Mouse (Mus musculus): ENCODE measurements around the gene B3galt6.

The B3galt6 gene

DNA sequence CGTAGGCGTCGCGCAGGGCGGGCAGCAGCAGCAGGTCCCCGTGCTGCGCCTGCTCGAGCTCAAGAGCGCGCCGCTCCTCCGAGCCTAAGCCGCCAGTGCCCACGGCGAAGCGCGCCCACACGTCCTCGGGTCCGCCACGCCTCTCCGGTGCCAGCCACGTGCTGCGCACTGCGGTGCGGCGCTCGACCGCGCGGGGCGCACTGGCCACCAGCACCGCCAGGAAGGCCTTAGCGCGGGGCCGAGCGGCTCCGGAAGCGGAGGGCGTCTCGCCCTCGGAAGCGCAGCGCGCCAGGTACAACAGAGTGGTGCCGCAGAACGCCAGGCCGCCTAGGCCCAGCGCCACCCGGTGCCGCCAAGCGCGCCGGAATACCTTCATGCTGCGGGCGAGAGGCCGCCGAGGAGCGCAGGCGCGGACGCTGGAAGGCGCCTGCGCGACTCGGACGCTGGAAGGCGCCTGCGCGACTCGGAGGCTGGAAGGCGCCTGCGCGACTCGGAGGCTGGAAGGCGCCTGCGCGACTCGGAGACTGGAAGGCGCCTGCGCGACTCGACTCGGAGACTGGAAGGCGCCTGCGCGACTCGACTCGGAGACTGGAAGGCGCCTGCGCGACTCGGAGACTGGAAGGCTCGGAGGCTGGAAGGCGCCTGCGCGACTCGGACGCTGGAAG is at the start of gene B3galt6, which contains the start of gene Sdf4:
TSS of gene B3galt6 (minus strand) at position 409 of the 665 bp plus-strand sequence.
TSS of gene Sdf4 (plus strand) at position 632 of the 665 bp plus-strand sequence.
- DNase-seq, result peak; percentile 90

GRCm38 (mm10) chr4:156034901-156035300 is 42.5 kb upstream of the B3galt6 start:
- peak; percentile 65 for DNase-seq

DNA sequence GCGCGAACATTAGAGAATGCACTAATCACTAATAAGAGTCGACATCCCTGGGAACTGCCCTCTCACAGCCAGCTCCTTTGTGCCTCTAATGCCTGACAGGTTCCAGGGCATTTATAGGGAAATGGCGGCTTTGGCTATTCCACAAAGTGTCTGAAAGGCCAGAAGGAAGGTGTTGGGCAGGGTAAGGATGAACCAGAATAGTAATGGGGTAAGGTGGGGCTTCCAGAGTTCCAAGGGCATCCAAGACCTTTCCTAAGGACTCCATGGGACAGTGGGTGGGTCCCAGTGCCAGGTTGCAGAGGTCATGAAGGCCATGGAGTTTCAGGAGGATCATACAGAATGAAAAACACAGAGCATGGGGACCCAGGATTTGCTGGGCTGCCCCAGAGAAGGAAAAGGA is 41.9 kb upstream of the B3galt6 start:
- no peak for DNase-seq

GRCm38 (mm10) chr4:156033476-156034119 is 41.1 kb upstream of the B3galt6 start:
- DNase-seq, result peak; percentile 77

DNA sequence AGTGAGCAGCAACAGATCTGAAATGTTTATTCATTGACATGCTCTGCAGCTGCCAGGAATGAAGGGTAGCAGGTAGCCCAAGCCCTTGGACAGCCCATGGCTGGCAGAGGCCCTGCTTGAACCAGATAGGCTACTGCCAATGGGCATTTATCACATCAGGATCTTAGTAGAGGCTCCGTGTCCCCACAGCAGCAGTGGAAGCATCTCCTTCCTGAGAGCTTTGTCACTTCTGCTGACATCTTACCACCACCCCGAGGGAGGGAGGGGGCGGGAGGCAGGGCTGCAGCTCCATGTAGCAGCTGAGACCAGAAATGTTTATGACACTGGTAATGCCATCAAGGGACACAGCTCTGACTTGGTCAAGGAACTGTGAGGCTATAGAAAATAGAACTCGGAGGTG is 40.4 kb upstream of the B3galt6 start:
- peak; percentile 68 for DNase-seq

- peak; percentile 70 for DNase-seq
Observed at GRCm38 (mm10) chr4:156031593-156032391, 39.3 kb upstream of the B3galt6 start.

DNA sequence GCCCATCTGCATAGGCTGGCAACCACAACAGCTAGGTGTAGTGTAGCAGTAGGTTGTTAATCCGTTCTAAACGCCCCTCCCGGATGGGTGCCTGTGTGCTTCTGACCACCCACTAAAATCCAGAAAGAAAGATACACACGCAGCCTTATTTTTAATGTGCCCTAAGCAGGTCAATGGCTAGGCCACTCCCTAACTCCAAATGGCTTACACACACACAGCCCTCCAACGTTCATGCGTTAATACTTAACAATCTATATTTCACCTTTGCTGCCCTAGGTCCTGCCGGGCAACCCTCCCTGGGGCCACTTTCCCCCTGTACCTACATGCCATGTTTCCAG is 38.8 kb upstream of the B3galt6 start:
- DNase-seq, result no peak

- DNase-seq, result peak; percentile 34
Observed at GRCm38 (mm10) chr4:156030651-156031118, 38.2 kb upstream of the B3galt6 start.

DNA sequence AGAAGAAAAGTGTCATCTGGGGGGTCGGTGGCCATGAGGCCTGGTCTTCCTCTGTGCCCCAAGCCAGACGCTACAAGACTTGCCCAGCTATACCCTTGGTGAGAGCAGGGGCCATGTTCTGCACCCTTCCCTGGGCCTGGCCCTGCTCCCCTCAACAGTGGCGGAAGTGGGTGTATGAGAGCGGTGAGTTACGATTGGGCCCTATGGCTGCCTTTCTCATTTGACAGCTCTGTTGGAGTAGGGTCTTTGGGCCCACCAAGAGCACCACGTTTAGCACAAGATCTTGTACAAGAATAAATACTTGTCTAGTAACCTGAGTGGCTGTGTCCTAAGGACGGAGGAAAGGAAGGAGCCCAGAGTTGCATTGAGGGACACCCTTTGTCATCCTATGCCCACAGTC is 36.1 kb upstream of the B3galt6 start:
- no peak for DNase-seq

GRCm38 (mm10) chr4:156026013-156026412 is 33.6 kb upstream of the B3galt6 start, which contains the start of gene Tnfrsf18:
Tnfrsf18 (plus strand) TSS chr4:156026164.
- peak; percentile 78 for DNase-seq

DNA sequence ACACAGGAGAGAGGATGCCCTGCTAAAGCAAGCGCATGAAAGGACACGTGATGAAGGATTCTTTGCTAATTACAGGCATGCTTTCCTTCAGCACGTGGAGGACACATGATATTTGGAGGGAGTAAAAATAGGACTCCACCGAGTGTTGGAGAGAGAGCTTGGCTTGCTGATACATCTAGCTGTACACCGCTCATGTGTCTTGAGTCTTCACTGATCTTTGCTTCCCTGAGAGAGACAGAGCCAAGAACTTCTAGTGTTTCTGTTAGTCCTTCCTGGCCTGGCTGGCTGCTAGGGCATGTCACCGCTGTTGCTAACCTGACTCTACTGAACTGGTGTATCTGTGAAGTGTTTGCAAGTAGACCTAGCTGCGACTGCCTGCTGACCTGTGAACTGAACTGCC is 31.7 kb upstream of the B3galt6 start:
- no peak for DNase-seq

DNA sequence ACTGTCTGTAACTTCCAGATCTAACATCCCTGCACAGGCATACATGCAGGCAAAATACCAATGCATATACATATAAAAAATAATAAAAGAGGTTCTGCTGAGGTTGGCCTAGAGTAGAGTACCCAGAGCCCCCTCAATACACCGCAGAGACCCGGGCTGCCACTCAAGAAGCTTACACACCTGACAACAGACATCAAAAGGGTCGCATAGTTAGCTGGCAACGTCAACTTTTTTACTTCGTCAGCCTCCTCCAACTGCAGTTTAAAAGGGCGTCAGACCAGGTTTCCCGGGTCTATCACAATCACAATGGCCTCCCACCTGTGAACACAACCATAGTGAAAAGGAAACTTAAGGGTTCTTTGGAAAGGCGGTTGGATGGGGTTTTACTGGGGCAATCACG is 31.1 kb upstream of the B3galt6 start:
- DNase-seq, result peak; percentile 55

DNA sequence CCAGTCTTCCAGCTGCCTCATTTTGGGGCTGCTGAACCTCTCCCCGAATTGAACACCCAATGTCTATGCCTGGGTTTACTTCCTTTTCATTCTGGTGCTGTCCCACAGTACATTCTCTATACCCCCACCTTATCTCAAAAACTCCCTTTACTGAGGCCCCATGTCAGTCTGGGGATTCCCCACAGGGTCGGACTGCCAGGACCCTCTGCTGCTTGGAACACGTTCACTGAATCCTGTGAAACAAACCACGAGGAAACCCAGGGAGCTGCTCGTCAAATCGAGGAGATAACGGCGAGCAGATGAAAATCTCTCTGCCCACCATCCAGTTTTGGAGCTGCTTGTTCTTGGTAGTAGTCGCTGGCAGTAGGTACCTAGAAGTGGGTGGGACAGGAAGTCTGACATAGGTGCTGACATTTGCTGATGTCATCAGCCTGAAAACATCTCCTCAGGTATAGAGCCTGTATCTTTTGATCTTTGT is 29.5 kb upstream of the B3galt6 start:
- DNase-seq, result peak; percentile 31

DNA sequence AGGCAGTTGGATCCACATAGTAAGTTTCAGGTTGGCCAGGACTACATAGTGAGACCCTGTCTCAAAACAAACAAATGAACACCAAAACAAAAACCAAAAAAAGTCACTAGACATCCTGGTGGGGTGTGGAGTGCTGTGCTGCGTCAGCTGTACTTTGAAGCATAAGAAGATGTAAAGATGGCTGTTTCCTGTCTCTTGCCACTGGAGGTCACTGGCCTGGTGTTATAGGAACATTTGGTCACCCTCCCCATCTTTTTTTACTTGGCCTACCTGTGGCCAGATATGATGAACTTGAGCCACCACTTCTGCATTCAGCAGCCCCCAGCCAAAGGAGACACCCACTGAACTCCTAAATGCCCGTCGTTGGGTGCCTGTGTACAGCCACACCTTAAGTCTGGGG is 28.9 kb upstream of the B3galt6 start:
- no peak for DNase-seq

DNA sequence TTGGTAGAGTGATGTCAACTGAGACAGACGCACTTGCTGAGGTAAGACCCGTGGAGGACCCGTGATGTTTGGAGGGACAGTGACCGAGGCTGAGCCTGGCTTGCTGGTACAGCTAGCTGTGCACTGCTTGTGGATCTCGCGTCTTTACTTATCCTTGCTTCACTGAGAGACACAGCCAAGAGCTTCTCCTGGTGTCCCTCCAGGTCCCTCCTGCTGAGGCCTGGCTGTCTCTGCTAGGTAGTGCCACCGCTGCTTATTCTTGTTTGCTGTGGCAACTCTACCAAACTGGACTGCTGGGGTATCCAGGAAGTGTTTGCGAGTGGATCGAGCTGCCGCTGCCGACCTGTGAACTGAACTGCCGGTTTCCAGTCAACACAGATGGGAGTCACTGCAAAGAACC is 27.3 kb upstream of the B3galt6 start:
- no peak for DNase-seq

DNA sequence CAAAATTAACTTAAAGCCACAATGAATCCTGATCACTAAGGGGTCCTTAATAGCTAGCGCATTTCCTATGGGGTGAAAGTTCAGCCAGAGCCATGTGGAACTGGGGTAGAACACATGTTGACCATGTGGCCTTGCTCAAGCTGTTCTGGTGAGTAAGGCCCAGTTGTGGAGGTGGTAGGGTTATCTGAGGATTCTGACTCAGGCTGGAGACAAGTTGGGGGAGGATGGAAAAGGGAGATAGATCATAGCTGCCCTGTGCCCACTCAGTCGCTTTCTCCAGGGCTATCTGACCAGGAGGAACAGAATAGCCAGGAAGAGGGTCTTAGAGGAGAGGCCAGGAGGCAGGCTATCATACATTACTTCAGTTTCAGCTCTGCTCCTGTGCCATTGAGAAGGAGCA is 22.0 kb upstream of the B3galt6 start:
- DNase-seq, result no peak

DNA sequence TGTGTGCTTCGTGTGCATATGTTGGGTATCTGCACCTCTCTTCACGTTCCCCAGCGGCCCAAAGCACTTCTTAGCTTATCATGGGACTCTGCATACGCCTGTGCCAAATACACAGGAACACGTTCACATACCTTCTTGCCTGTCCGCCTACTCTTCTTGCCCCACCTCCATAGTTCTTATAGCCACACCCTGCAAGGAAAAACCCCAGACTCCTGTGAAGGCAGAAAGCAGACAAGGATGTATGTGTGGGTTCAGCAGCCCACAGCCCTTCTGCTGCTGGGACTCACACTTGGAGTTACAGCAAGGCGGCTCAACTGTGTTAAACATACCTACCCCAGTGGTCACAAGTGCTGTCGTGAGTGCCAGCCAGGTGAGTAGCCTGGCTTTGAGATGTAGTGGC is 21.2 kb upstream of the B3galt6 start, which contains the start of gene Tnfrsf4:
TSS of gene Tnfrsf4 (plus strand) at position 207 of the 400 bp plus-strand sequence.
- no peak for DNase-seq

GRCm38 (mm10) chr4:156008369-156008768 is 15.9 kb upstream of the B3galt6 start:
- no peak for DNase-seq

GRCm38 (mm10) chr4:156004109-156004508 is 11.7 kb upstream of the B3galt6 start:
- no peak for DNase-seq

DNA sequence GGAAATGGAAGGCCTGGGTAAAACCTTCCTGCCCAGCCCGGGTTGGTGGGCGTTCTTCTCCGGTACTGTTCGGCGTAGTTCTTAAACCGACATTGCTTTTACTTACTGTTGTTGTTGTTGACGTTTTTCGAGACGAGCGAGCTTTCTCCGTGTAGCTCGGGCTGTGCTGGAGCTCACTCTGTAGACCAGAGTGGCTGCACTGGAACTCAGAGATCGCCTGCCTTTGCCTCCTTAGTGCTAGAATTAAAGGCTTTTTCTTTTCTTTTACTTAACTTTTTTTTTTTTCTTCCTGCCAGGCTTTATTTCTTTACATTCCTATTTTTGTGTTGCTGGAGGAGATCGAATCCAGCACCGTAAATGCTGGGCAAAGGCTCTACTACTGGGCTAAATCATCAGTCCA is 1.2 kb upstream of the B3galt6 start:
- DNase-seq, result no peak

- DNase-seq, result peak; percentile 98
Observed at GRCm38 (mm10) chr4:155992906-155993547, 578 bp upstream of the B3galt6 start.

GRCm38 (mm10) chr4:155991908-155992230 is 580 bp downstream of the B3galt6 start:
- peak; percentile 69 for DNase-seq

All from thymus, postnatal 4 days (tissue).